Mouse (Mus musculus): ENCODE data around the gene Cog7.

GRCm38 (mm10) chr7:121941016-121941415, 40.5 kb downstream of the Cog7 start:
- no peak for TF ChIP-seq CTCF (IDR thresholded peaks at IDR 0.05; ENCODE audit: extremely low read depth, insufficient read depth, insufficient read length, insufficient replicate concordance)
- TF ChIP-seq POLR2A (IDR thresholded peaks at IDR 0.05; ENCODE audit: low read depth, low read length) = no peak

All from spleen, adult 2 months (tissue).